Mouse (Mus musculus): ENCODE data around the gene Col27a1. TPM values are rescaled to one million over a fixed set of nuclear protein-coding genes. Genes with fewer than 3 reads are reported as not detected.
A peak's percentile ranks its signal among the peaks of the same experiment; 100 is the strongest.

Col27a1 gene
- polyA plus RNA-seq, 1 experiment from 2014 or later = 0.85 TPM

DNA sequence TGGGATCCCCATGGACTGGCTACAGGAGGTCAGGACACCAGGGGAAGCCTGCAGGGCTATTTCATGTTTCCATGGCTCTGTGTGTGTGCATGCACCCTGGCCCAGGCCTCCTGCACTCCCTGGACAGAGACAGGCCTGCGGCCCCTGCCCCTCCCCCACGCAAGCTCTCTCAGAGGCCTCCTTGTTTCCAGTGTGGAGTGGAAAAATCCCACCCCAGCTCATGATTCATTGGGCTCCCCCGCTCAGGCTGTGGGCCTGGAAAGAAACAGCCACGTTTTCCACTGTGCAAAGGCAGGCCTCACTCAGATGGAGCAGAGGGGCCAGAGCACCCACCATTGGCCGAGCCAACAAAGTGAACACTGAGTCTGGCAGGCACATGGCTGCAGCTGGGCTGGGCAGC lies 15.1 kb downstream of the Col27a1 start:
- 69% methylated on average over 5 of the region's 5 CpGs for WGBS
- Histone ChIP-seq H3K9me3 (replicated peaks) (no peaks in the 10 kb centered on the region), H3K4me3 (no peak overlapping the region), H3K4me2 (no peak overlapping the region), H3K36me3 (ENCODE audit: poor library complexity, severe bottlenecking) (no peaks in the 10 kb centered on the region), H3K27ac (no peak overlapping the region), H3K4me1 (peaks cover 37% of the 10 kb centered on the region), H3K9ac (no peak overlapping the region), H3K27me3 (no peaks in the 10 kb centered on the region)
- ATAC-seq = peak; percentile 25; the same call in 1 of the 2 replicates

DNA sequence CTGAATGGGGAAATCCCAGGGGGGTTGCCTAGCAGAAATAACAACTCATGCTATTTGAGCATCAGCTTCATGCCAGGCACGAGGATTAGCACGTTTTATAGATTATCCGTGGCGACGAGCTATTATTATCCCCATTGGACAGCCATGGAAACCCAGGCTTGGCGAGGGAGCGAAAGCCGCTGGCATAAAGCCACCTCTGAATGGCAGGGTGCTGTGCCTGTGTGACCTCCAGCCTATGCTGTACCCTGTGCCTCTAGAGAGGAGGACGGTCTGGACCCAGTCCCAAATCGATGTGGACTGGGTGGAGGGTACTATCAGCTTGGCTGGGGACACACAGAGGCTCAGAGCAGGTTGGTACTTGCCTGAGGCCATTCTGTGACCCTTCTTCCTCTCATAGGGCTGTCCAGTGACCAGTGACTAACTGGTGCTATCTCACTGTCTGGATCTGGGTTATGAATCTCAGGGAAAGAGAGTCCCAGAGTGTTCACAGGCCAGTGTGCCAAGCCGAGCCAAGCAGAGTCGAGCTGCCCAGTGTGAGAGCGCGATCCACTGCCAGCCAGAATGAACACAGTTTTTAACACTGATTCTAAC lies 16.3 kb downstream of the Col27a1 start:
- Histone ChIP-seq H3K4me2 (no peak overlapping the region), H3K4me1 (peaks cover 37% of the 10 kb centered on the region), H3K4me3 (no peak overlapping the region), H3K27me3 (no peaks in the 10 kb centered on the region), H3K9me3 (replicated peaks) (no peaks in the 10 kb centered on the region), H3K36me3 (ENCODE audit: poor library complexity, severe bottlenecking) (no peaks in the 10 kb centered on the region), H3K9ac (no peak overlapping the region), H3K27ac (peak overlapping the region; percentile 20; the same call in 1 of the 2 replicates)
- ATAC-seq = peak; percentile 20
- 56% methylated on average over 14 of the region's 14 CpGs for WGBS

DNA sequence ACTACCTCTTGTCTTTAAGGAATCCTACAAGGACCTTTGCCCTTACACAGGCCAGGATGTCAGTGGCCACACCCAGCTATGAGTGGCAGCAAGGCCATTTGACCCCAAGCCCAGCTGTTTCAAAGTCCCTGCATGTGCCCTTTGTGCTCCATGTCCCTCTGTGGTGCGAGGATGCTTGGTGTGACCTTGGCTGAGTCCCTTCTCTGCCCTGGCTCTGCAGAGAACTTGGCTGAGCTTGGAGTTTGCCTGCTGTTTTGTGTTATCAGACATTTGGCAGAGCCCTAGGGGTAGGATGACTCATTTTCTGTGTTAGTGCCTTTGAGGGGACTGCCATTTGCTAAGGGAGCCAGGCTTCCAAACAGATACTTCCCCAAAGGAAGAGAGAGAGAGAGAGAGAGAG lies 17.3 kb downstream of the Col27a1 start:
- H3K9ac ChIP-seq = no peak overlapping the region
- H3K27ac ChIP-seq = no peak overlapping the region
- no peak for ATAC-seq
- 88% methylated on average over 1 of the region's 1 CpGs for WGBS
- no peak overlapping the region for H3K4me2 ChIP-seq
- H3K27me3 ChIP-seq = no peaks in the 10 kb centered on the region
- no peak overlapping the region for H3K4me3 ChIP-seq
- H3K9me3 ChIP-seq (replicated peaks) = no peaks in the 10 kb centered on the region
- H3K4me1 ChIP-seq = peaks cover 35% of the 10 kb centered on the region
- no peaks in the 10 kb centered on the region for H3K36me3 ChIP-seq (ENCODE audit: poor library complexity, severe bottlenecking)

DNA sequence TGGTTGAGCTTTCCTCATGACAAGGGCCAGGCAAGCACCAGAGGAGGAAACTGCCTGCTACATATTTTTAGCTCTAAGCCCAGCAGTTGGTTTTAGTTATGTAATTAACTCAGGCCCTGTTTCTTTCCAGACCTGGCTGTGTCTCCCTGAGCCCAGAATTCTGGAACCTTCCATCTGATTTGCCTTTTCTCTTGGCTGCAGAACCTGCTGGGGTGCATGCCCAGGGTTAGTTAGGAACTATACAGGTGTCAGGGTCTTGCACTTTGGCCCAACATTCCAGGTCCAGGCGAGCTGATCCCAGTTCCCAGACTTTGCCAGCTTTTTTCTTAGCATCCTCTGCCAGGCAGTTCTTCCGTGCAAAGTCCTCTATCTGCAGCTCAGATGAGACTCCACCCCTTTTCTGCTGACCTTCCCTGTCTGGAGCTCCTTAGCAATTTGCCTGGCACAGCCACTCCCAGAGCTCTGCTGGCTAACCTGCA lies 18.8 kb downstream of the Col27a1 start:
- Histone ChIP-seq H3K4me2 (no peak overlapping the region), H3K27ac (no peak overlapping the region), H3K9me3 (replicated peaks) (no peaks in the 10 kb centered on the region), H3K4me3 (no peak overlapping the region), H3K36me3 (ENCODE audit: poor library complexity, severe bottlenecking) (no peaks in the 10 kb centered on the region), H3K9ac (no peak overlapping the region), H3K27me3 (0 out of 2 replicates have a peak, but pooled peaks cover 3% of the 10 kb centered on the region), H3K4me1 (peaks cover 26% of the 10 kb centered on the region)
- no peak for ATAC-seq
- 58% methylated on average over 2 of the region's 2 CpGs for WGBS

DNA sequence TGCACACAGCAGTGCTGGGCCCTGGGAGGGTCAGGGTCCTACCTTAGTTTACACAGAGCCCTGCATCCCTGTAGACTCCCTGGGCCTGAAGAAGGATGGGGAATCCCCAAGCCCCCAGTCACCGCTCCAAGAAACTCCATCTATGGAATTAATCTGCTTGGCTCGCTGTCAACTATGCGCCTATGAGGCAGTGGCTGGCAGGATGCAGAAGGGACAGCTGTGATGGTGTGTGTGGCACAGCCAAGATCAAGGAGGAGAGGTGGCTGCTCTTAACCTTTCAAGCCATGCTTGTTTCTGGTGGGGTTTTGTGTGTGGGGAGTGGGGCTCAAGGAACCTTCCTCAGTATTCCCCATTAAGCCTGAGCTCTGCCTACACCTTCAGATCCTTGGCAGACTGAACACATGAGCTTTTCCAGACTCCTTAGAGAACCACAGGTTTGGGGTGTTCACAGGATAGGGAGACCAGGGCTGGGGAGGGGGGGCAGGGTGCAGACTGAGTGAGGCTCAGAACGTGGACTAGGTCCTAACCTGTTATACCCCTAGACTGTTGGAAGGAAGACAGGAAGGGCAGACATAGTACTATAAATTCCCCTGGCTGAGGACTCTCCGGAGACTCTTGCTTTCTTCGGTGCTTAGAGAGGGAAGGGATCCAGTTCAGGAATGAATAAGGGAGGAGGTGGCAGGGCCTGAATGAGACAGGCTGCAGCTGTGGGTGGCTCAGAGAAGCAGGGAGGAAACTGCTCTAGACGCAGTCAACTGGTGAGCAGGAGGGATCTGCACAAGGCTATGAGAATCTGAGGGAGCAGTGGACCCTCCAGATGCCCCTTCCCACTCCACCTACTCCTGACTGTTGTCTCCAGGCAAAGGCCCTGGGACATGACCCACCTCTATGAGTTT lies 20.0 kb downstream of the Col27a1 start:
- Histone ChIP-seq H3K9ac (no peak overlapping the region), H3K36me3 (ENCODE audit: poor library complexity, severe bottlenecking) (no peaks in the 10 kb centered on the region), H3K9me3 (replicated peaks) (no peaks in the 10 kb centered on the region), H3K27ac (no peak overlapping the region), H3K4me3 (no peak overlapping the region), H3K4me1 (peaks cover 35% of the 10 kb centered on the region), H3K4me2 (no peak overlapping the region), H3K27me3 (0 out of 2 replicates have a peak, but pooled peaks cover 3% of the 10 kb centered on the region)
- WGBS = 68% methylated on average over 7 of the region's 7 CpGs
- ATAC-seq = no peak

DNA sequence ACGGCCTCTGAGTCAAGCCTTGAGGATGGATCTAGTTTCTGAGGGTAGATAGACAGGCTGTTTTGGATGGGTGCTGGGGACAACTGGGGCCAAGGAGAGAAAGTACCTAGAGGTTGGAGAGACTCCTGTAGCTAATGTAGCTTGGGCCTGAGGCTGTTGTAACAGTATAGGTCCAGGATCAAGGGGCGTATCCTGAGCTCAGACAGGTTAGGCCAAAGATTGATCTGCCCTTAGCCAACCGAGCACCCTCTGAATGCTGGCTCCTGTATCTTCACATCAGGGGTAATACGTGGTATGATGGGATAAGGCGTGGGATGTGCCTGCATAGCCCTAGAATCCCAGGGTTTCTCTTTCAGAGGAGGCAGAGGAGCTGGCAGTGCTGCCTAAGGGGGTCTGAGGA lies 21.0 kb downstream of the Col27a1 start:
- 91% methylated on average over 5 of the region's 5 CpGs for WGBS
- H3K4me2 ChIP-seq = no peak overlapping the region
- no peak overlapping the region for H3K9ac ChIP-seq
- H3K27me3 ChIP-seq = 0 out of 2 replicates have a peak, but pooled peaks cover 3% of the 10 kb centered on the region
- peaks cover 33% of the 10 kb centered on the region for H3K4me1 ChIP-seq
- no peaks in the 10 kb centered on the region for H3K36me3 ChIP-seq (ENCODE audit: poor library complexity, severe bottlenecking)
- H3K27ac ChIP-seq = no peak overlapping the region
- ATAC-seq = no peak
- H3K9me3 ChIP-seq (replicated peaks) = no peaks in the 10 kb centered on the region
- H3K4me3 ChIP-seq = no peak overlapping the region

DNA sequence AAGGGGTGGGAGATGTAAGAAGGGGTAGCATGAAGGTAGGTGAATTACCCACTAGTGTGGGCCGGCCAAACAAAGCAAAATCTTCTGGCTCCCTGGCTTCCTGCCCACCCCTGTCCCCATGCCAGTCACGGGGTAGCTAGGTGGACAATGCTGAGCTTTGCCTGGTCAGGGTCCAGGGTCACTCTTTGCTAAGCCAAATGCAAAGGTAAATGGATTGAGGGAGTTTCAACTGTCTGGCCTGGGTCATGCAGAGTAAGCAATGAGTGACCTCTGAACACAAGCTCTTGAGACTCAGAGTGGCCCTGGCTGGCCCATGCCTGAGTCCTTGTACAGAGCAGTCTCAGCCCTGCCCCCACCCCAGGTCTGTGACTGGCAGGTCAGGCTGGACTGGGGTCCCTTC lies 22.4 kb downstream of the Col27a1 start:
- Histone ChIP-seq H3K36me3 (ENCODE audit: poor library complexity, severe bottlenecking) (no peaks in the 10 kb centered on the region), H3K27ac (no peak overlapping the region), H3K9me3 (replicated peaks) (0 out of 2 replicates have a peak, but pooled peaks cover 3% of the 10 kb centered on the region), H3K9ac (no peak overlapping the region), H3K4me2 (no peak overlapping the region), H3K4me1 (peaks cover 27% of the 10 kb centered on the region), H3K27me3 (0 out of 2 replicates have a peak, but pooled peaks cover 3% of the 10 kb centered on the region), H3K4me3 (no peak overlapping the region)
- no peak for ATAC-seq
- WGBS = 65% methylated on average over 2 of the region's 2 CpGs

DNA sequence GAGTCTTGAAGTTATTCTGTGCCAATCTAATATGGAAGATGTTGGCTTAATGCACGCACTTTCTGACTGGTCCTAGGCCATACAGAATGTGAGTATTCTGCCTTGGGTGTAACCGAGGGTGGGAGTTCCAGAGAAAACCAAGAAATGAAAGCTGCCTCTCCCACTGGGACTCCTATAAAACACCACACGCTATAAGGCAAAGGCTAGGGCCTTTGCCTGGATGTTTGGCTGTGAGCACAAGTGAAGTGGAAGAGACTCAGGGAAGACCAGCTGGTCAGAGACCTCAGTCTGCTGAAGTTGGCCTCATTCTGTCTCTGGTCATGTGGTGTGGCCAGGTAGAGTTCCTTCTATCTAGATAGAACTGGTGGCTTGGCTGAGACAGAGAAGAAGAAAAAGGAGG lies 23.4 kb downstream of the Col27a1 start:
- Histone ChIP-seq H3K36me3 (ENCODE audit: poor library complexity, severe bottlenecking) (no peaks in the 10 kb centered on the region), H3K9me3 (replicated peaks) (0 out of 2 replicates have a peak, but pooled peaks cover 3% of the 10 kb centered on the region), H3K27ac (no peak overlapping the region), H3K27me3 (0 out of 2 replicates have a peak, but pooled peaks cover 3% of the 10 kb centered on the region), H3K9ac (no peak overlapping the region), H3K4me2 (no peak overlapping the region), H3K4me1 (peaks cover 27% of the 10 kb centered on the region), H3K4me3 (no peak overlapping the region)
- no peak for ATAC-seq
- WGBS = 83% methylated on average over 3 of the region's 3 CpGs

DNA sequence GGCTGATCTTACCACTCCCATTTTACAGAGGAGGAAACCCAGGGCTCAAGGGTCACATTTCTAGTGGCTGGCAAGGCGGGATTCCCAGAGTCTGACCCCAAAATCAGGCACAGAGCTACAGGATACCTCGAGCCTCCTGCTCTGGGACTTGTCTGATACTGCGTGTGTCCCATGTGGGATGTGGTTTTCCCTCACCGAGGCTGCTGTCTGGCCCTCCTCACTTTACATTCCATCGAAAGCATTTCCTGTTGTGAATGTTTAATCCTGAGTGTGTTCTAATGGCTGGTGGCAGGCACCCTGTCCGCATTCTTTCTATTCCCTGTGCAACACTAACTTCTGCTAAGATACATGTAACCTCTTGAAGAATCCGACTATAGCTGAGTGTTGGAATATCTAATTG lies 24.3 kb downstream of the Col27a1 start:
- Histone ChIP-seq H3K36me3 (ENCODE audit: poor library complexity, severe bottlenecking) (no peaks in the 10 kb centered on the region), H3K4me2 (no peak overlapping the region), H3K4me1 (peaks cover 27% of the 10 kb centered on the region), H3K27ac (peak overlapping the region; percentile 61; the same call in 1 of the 2 replicates), H3K9ac (no peak overlapping the region), H3K9me3 (replicated peaks) (0 out of 2 replicates have a peak, but pooled peaks cover 3% of the 10 kb centered on the region), H3K27me3 (0 out of 2 replicates have a peak, but pooled peaks cover 3% of the 10 kb centered on the region), H3K4me3 (no peak overlapping the region)
- ATAC-seq = no peak; the same call in 1 of the 2 replicates
- 73% methylated on average over 7 of the region's 7 CpGs for WGBS

DNA sequence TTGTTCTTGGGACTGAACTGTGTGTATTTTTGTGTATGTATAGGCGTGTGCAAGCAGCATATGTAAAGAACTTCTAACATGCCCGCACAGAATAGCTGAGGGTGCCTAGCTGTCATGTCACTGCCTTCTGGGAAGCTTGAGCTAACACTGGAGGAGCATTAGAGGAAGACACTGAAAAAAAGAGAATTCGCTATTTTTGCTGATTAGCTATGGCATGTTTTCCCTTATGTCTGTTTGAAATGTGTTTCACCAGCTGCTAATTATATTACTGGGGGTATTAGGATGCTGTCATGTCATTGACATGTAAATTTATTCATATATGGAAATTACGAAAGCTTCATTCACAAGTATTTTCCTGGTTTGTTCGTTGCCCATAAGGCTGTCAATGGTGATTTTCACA lies 24.9 kb downstream of the Col27a1 start:
- no peaks in the 10 kb centered on the region for H3K36me3 ChIP-seq (ENCODE audit: poor library complexity, severe bottlenecking)
- peak overlapping the region; percentile 61; the same call in 1 of the 2 replicates for H3K27ac ChIP-seq
- 0 out of 2 replicates have a peak, but pooled peaks cover 3% of the 10 kb centered on the region for H3K9me3 ChIP-seq (replicated peaks)
- WGBS = 44% methylated on average over 5 of the region's 5 CpGs
- 0 out of 2 replicates have a peak, but pooled peaks cover 3% of the 10 kb centered on the region for H3K27me3 ChIP-seq
- no peak overlapping the region for H3K9ac ChIP-seq
- no peak overlapping the region for H3K4me2 ChIP-seq
- ATAC-seq = peak; percentile 88
- H3K4me3 ChIP-seq = no peak overlapping the region
- H3K4me1 ChIP-seq = peaks cover 22% of the 10 kb centered on the region

DNA sequence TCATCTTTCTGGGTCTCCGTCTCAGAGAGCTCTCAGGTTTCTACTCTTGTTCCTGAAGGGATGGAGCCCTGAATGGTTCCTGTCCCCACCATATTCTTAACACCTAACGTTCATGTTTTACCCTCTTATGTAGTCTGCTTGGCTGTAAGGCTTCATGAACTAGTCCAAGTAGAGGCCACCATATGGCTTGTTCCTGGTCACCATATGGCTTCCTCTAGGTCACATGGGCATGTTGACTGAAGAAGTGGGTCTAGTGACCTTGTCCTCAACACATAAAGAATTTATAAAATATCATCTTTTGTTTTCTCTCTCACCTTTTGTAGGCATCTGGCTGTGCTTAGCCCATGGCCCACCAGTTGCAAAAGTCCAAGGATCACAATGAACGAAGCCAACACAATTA lies 27.2 kb downstream of the Col27a1 start:
- 88% methylated on average over 3 of the region's 3 CpGs for WGBS
- Histone ChIP-seq H3K4me2 (no peak overlapping the region), H3K27ac (no peak overlapping the region), H3K9me3 (replicated peaks) (0 out of 2 replicates have a peak, but pooled peaks cover 3% of the 10 kb centered on the region), H3K9ac (no peak overlapping the region), H3K4me3 (no peak overlapping the region), H3K36me3 (ENCODE audit: poor library complexity, severe bottlenecking) (no peaks in the 10 kb centered on the region), H3K4me1 (peaks cover 20% of the 10 kb centered on the region), H3K27me3 (0 out of 2 replicates have a peak, but pooled peaks cover 3% of the 10 kb centered on the region)
- ATAC-seq = no peak

DNA sequence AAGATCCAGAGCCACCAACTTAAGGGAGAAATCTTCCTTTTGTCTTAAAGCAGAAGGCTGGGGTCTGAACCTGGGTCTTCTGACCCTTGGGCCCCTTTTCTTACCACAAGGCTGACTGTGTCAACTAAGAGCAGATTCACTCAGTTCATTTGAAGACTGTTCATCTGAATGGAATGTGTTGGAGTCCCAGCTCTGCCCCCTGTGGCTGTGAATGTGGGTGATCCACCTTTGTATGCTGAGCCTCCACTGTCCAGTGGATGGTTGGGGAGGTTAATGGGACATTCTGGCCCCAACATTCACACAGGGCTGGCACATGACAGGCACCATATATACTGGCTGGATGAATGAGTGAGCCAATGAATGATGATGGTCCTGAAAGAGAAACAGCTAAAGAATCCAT lies 34.2 kb downstream of the Col27a1 start:
- H3K4me2 ChIP-seq = no peak overlapping the region
- H3K27me3 ChIP-seq = no peaks in the 10 kb centered on the region
- H3K4me1 ChIP-seq = no peaks in the 10 kb centered on the region

More for the DNA sequence above, 34.2 kb downstream of the Col27a1 start:
- Histone ChIP-seq H3K36me3 (ENCODE audit: poor library complexity, severe bottlenecking) (no peaks in the 10 kb centered on the region), H3K9ac (no peak overlapping the region), H3K9me3 (replicated peaks) (no peaks in the 10 kb centered on the region), H3K27ac (no peak overlapping the region), H3K4me3 (no peak overlapping the region)
- ATAC-seq = no peak
